Mouse (Mus musculus): Measurements from ENCODE around the gene Atn1.
A peak's percentile ranks its signal among the peaks of the same experiment; 100 is the strongest.

Atn1 gene

DNA sequence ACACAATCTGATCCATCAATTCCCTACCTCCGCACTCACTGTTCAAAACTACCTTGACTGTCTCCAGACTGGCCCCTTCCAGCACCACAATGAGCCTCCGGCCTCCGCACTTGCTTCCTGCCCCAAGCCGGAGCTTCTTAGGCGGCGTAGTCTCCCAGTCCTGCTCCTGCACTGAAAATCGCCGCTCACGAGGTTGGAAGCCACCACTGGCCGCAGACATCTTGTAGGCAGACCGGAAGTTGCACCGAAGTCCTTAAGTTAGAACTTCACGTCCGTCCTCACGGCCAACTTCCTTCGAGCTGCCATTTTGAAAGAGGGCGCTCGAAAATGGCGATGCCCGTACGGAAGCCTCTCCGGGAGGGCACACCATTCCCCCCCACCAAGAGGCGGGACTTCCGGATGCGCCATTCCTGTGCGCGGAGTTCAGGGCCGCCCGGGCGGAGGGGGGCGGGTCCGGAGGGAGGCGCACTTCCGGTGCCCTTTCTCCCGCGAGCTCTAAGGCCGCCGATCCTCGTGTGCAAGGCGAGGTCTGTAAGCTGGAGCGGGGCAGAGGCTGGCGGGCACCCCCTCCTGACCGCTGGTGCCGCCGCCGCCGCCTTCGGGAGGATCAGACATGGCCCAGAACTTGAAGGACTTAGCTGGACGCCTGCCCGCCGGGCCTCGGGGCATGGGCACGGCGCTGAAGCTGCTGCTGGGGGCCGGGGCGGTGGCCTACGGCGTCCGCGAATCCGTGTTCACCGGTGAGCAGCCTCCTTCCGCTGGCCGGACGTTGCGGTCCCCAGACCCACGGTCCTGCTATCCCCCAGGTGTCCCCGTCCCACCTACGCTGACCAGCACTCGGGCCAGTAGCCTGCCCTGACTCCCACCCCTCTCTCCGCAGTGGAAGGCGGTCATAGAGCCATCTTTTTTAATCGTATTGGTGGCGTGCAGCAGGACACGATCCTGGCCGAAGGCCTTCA lies 44.2 kb downstream of the Atn1 start, which contains the start of the genes Emg1 and Phb2:
Gene Emg1, minus strand, starts transcription at position 355 of the 959 bp plus-strand sequence.
Gene Phb2, plus strand, starts transcription at position 513 of the 959 bp plus-strand sequence.
- peak; percentile 99 for DNase-seq (ENCODE audit: low read depth, low spot score)

DNA sequence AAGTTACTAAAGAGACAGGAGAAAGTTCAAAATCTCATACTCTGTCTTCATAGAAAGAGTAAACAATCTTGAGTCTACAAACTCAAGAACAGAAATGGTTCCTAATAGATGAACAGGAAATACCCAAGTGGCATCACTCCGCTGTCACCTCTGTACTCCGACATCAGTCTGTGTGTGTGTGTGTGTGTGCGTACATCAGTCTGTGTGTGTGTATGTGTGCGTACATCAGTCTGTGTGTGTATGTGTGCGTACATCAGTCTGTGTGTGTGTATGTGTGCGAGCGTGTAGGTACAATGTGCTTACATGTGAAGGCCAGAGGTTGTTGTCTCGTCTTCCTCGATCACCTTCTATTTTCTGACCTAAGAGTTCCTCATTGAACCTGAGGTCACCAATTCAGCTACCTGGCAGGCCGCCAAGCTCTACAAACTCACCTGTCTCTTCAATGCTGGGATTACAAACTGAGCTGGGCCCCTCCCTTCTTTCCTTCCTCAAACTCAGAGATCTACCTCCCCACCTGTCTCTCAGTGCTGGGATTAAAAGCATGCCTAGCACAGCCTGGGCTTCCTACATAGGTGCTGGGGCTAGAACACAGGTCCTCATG lies 47.9 kb downstream of the Atn1 start:
- DNase-seq (ENCODE audit: low read depth, low spot score) = no peak

DNA sequence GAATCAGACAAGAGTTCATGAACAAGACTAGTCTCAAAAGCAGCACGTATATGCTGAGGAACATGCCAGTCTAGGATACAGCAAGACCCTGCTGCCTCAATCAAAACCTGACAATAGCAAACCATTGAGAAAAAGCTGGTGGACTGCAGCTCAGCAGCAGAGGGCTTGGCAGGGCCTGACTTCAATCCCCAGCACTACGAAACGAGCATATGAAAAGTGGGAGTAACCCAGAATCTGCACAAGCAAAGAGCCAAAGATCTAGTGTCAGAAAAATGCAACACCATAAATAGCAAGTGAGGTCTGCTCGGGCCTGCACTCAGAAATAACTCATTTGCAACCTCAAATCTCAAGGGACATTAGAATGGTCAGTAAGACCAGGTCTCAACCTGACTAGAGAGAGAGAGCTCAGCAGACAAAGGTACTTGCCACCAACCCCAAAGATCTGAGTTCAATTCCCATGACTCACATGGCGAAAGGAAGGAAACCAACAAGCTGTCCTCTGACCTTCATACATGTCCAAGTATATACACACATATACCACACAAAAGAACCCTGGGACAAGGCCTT lies 50.2 kb downstream of the Atn1 start:
- no peak for DNase-seq (ENCODE audit: low read depth, low spot score)

- no peak for DNase-seq (ENCODE audit: low read depth, low spot score)
Observed at GRCm38 (mm10) chr6:124704417-124704816, 51.9 kb downstream of the Atn1 start.

- no peak for DNase-seq (ENCODE audit: low read depth, low spot score)
Observed at GRCm38 (mm10) chr6:124703789-124704188, 52.5 kb downstream of the Atn1 start.

DNA sequence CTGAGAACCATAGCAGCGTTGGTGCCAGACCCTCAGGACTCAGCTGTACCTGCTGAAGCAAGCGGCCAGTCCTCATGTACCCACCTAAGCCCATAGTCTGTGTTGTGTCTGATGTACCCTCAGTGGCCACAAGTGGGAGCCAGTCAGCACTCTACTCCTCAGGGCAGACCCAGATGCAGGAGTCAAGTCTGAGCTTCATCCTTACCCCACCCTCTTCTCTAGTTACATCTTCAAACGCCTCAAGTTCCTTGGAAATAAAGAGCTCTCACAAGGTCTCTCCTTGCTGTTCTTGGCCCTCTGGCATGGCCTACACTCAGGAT lies 53.6 kb downstream of the Atn1 start:
- DNase-seq (ENCODE audit: low read depth, low spot score) = peak; percentile 93

- DNase-seq (ENCODE audit: low read depth, low spot score) = no peak
Observed at GRCm38 (mm10) chr6:124702102-124702783, 54.1 kb downstream of the Atn1 start.

GRCm38 (mm10) chr6:124701338-124701737 lies 55.0 kb downstream of the Atn1 start:
- peak; percentile 52 for DNase-seq (ENCODE audit: low read depth, low spot score)

- no peak for DNase-seq (ENCODE audit: low read depth, low spot score)
Observed at GRCm38 (mm10) chr6:124699962-124700610, 56.2 kb downstream of the Atn1 start.

DNA sequence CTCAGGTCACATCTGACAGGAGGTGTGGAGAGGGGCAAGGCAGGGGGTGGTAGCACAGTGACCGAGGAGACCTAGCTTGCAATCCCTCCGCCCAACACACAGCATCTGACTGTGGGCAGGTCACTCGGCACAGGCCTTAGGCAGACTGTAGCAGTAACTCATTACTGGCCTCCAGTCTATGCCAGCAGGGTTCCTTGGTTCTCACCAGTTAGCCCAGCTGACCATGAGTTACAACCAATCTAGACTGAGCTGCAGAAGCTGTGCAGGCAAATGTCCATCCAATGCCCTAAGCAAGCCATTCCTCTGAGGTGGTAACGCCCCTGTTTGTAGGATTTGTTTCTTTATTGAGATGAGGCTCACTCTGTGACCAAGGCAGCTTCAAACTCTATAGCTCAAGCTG lies 57.0 kb downstream of the Atn1 start:
- no peak for DNase-seq (ENCODE audit: low read depth, low spot score)

GRCm38 (mm10) chr6:124698751-124699150 lies 57.6 kb downstream of the Atn1 start:
- DNase-seq (ENCODE audit: low read depth, low spot score) = no peak

DNA sequence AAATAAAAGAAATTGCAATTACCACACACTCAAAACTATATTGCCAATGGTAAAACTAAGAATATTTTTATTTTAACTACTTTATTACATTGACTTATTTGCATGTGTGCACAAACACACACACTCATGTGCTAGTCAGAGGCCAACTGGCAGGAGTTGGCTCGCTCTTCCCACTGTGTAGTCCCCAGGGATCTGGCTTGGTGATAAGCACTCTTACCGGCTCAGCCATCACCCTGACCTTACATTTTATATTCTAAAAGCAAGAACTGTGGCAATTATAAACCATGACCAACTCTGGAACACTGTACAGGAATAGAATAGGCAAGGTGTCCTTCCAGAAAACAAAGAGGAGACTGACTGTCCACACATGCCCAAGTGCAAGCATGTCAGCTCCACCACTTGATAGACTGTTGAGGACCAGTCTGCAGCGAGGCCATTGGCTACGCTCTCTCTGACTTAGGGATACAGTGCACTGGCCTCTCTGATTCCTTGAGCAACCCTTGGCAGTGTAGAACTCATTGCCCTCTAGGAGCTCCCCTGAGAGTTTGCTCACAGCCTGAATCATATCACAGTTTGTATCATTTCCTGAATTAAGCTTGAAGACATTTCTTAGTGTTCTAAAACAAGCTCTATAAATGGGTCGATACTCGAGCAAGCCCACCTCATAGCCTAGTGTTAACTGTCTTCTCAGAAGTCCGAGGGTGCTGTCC lies 59.7 kb downstream of the Atn1 start:
- no peak for DNase-seq (ENCODE audit: low read depth, low spot score)

GRCm38 (mm10) chr6:124694166-124694955 lies 62.0 kb downstream of the Atn1 start:
- no peak for DNase-seq (ENCODE audit: low read depth, low spot score)

DNA sequence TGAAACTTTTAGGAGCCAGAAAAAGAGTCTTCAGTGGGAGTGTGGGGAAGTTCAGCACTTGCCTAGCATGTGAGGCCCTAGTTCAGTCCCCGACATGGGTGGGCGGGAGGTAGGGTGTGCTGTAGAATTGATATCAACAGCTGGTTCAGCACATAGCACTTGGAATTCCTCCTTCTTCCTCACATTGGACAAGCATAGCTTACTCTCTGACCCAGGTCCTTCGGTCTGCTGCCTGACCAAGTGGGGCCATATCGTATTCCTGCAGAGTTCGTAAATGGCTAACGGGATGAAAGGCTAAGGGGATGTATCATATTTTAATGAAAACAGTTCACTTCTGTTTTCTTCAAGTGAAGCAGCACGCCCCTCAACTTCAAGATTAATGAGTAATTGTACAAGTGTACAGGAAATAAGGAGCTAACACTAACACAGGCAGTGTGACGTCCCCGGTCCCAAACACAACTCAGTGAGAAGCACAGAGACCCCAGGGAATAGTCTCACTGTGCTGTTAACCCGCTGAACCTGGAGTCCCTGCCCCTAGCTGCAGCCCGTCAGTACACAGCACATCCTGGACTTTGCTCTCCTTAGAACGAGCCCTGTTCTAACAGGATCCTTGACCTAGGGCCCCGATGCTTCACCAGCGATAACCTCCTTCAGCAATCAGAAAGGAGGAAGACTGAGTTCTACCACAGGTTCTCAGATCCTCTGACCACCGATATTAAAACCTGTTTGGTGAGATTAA lies 62.9 kb downstream of the Atn1 start:
- DNase-seq (ENCODE audit: low read depth, low spot score) = no peak
